Mouse (Mus musculus): ENCODE results near the gene Npffr2. TPM values are rescaled to one million over a fixed set of nuclear protein-coding genes. Genes with fewer than 3 reads are reported as not detected.

Gene Npffr2
- polyA plus RNA-seq (2014; fragmentation: Nextera tagmentation; extraction: Ambion mirVana): 0.10 TPM in 1 of 2 replicates, not detected in the other

- Histone ChIP-seq H3K4me2 (ENCODE audit: low read length) (peak within 1 kb of the TSS; percentile 82), H3K9me3 (replicated peaks; ENCODE audit: control insufficient read depth, low read length) (no peaks in the 10 kb centered on the region), H3K4me3 (ENCODE audit: low read depth, low read length) (peak within 1 kb of the TSS; percentile 38), H3K36me3 (ENCODE audit: control insufficient read depth, insufficient read depth, low read length) (no peaks in the 10 kb centered on the region), H3K27ac (ENCODE audit: low read depth, low read length) (no peak within 1 kb of the TSS), H3K9ac (ENCODE audit: low read length) (peak within 1 kb of the TSS; percentile 60), H3K27me3 (replicated peaks; ENCODE audit: control insufficient read depth, insufficient read depth, low read length) (no peaks in the 10 kb centered on the region), H3K4me1 (ENCODE audit: control insufficient read depth, insufficient read depth, low read length) (peaks cover 3% of the 10 kb centered on the region; the same call in 1 of the 2 replicates)
- peak; percentile 91 for ATAC-seq
- 5% methylated on average over 23 of the region's 23 CpGs for WGBS
- DNase-seq (ENCODE audit: low spot score): peak; percentile 67
Observed at GRCm38 (mm10) chr5:89526878-89527578, at the start of gene Npffr2. Npffr2 (plus strand) TSS chr5:89527429.

- Histone ChIP-seq H3K9me3 (replicated peaks; ENCODE audit: control insufficient read depth, low read length) (no peaks in the 10 kb centered on the region), H3K4me1 (ENCODE audit: control insufficient read depth, insufficient read depth, low read length) (no peaks in the 10 kb centered on the region), H3K4me2 (ENCODE audit: low read length) (no peak overlapping the region), H3K4me3 (ENCODE audit: low read depth, low read length) (no peak overlapping the region), H3K36me3 (ENCODE audit: control insufficient read depth, insufficient read depth, low read length) (no peaks in the 10 kb centered on the region), H3K9ac (ENCODE audit: low read length) (no peak overlapping the region), H3K27me3 (replicated peaks; ENCODE audit: control insufficient read depth, insufficient read depth, low read length) (no peaks in the 10 kb centered on the region), H3K27ac (ENCODE audit: low read depth, low read length) (no peak overlapping the region)
- ATAC-seq: no peak
- 88% methylated on average over 1 of the region's 1 CpGs for WGBS
- DNase-seq (ENCODE audit: low spot score): no peak
Observed at GRCm38 (mm10) chr5:89492560-89492959, 34.7 kb upstream of the Npffr2 start.

- DNase-seq (ENCODE audit: low spot score): no peak
- no peaks in the 10 kb centered on the region for H3K36me3 ChIP-seq (ENCODE audit: control insufficient read depth, insufficient read depth, low read length)
- WGBS: 67% methylated on average over 6 of the region's 6 CpGs
- H3K9me3 ChIP-seq (replicated peaks; ENCODE audit: control insufficient read depth, low read length): no peaks in the 10 kb centered on the region
- H3K9ac ChIP-seq (ENCODE audit: low read length): no peak overlapping the region
- no peaks in the 10 kb centered on the region for H3K27me3 ChIP-seq (replicated peaks; ENCODE audit: control insufficient read depth, insufficient read depth, low read length)
- ATAC-seq: no peak
- H3K4me2 ChIP-seq (ENCODE audit: low read length): no peak overlapping the region
- no peaks in the 10 kb centered on the region for H3K4me1 ChIP-seq (ENCODE audit: control insufficient read depth, insufficient read depth, low read length)
- H3K4me3 ChIP-seq (ENCODE audit: low read depth, low read length): no peak overlapping the region
- H3K27ac ChIP-seq (ENCODE audit: low read depth, low read length): no peak overlapping the region
Observed at GRCm38 (mm10) chr5:89500182-89500581, 27.0 kb upstream of the Npffr2 start.

GRCm38 (mm10) chr5:89518641-89519040 lies 8.6 kb upstream of the Npffr2 start:
- H3K36me3 ChIP-seq (ENCODE audit: control insufficient read depth, insufficient read depth, low read length): no peaks in the 10 kb centered on the region
- no peaks in the 10 kb centered on the region for H3K27me3 ChIP-seq (replicated peaks; ENCODE audit: control insufficient read depth, insufficient read depth, low read length)
- DNase-seq (ENCODE audit: low spot score) (no peak), ATAC-seq (no peak)
- no peak overlapping the region for H3K4me2 ChIP-seq (ENCODE audit: low read length)
- H3K9me3 ChIP-seq (replicated peaks; ENCODE audit: control insufficient read depth, low read length): no peaks in the 10 kb centered on the region
- H3K9ac ChIP-seq (ENCODE audit: low read length): no peak overlapping the region
- no peaks in the 10 kb centered on the region for H3K4me1 ChIP-seq (ENCODE audit: control insufficient read depth, insufficient read depth, low read length)
- H3K4me3 ChIP-seq (ENCODE audit: low read depth, low read length): no peak overlapping the region
- no peak overlapping the region for H3K27ac ChIP-seq (ENCODE audit: low read depth, low read length)
- WGBS: 66% methylated on average over 4 of the region's 4 CpGs

- Histone ChIP-seq H3K36me3 (ENCODE audit: control insufficient read depth, insufficient read depth, low read length) (no peaks in the 10 kb centered on the region), H3K9me3 (replicated peaks; ENCODE audit: control insufficient read depth, low read length) (no peaks in the 10 kb centered on the region), H3K9ac (ENCODE audit: low read length) (peak overlapping the region; percentile 60), H3K27me3 (replicated peaks; ENCODE audit: control insufficient read depth, insufficient read depth, low read length) (no peaks in the 10 kb centered on the region), H3K4me2 (ENCODE audit: low read length) (peak overlapping the region; percentile 82), H3K4me1 (ENCODE audit: control insufficient read depth, insufficient read depth, low read length) (peaks cover 3% of the 10 kb centered on the region; the same call in 1 of the 2 replicates), H3K27ac (ENCODE audit: low read depth, low read length) (no peak overlapping the region), H3K4me3 (ENCODE audit: low read depth, low read length) (peak overlapping the region; percentile 38)
- DNase-seq (ENCODE audit: low spot score): peak; percentile 41
- WGBS: 5% methylated on average over 14 of the region's 14 CpGs
- peak; percentile 76 for ATAC-seq
Observed at GRCm38 (mm10) chr5:89526181-89526778, 949 bp upstream of the Npffr2 start.

- DNase-seq (ENCODE audit: low spot score) (no peak), ATAC-seq (no peak)
- WGBS: 45% methylated on average over 4 of the region's 4 CpGs
Observed at GRCm38 (mm10) chr5:89528951-89529350, 1.7 kb downstream of the Npffr2 start.

GRCm38 (mm10) chr5:89529391-89529790 lies 2.2 kb downstream of the Npffr2 start:
- ATAC-seq (no peak), DNase-seq (ENCODE audit: low spot score) (no peak)
- no peaks in the 10 kb centered on the region for H3K36me3 ChIP-seq (ENCODE audit: control insufficient read depth, insufficient read depth, low read length)
- no peaks in the 10 kb centered on the region for H3K9me3 ChIP-seq (replicated peaks; ENCODE audit: control insufficient read depth, low read length)
- peaks cover 3% of the 10 kb centered on the region; the same call in 1 of the 2 replicates for H3K4me1 ChIP-seq (ENCODE audit: control insufficient read depth, insufficient read depth, low read length)
- H3K4me3 ChIP-seq (ENCODE audit: low read depth, low read length): no peak overlapping the region
- H3K9ac ChIP-seq (ENCODE audit: low read length): no peak overlapping the region
- no peak overlapping the region for H3K4me2 ChIP-seq (ENCODE audit: low read length)
- WGBS: 50% methylated on average over 2 of the region's 2 CpGs
- H3K27me3 ChIP-seq (replicated peaks; ENCODE audit: control insufficient read depth, insufficient read depth, low read length): no peaks in the 10 kb centered on the region
- no peak overlapping the region for H3K27ac ChIP-seq (ENCODE audit: low read depth, low read length)

More at GRCm38 (mm10) chr5:89528951-89529350, 1.7 kb downstream of the Npffr2 start:
- H3K4me2 ChIP-seq (ENCODE audit: low read length): no peak overlapping the region
- no peak overlapping the region for H3K4me3 ChIP-seq (ENCODE audit: low read depth, low read length)
- H3K4me1 ChIP-seq (ENCODE audit: control insufficient read depth, insufficient read depth, low read length): peaks cover 3% of the 10 kb centered on the region; the same call in 1 of the 2 replicates
- H3K9ac ChIP-seq (ENCODE audit: low read length): no peak overlapping the region
- no peaks in the 10 kb centered on the region for H3K36me3 ChIP-seq (ENCODE audit: control insufficient read depth, insufficient read depth, low read length)
- H3K27me3 ChIP-seq (replicated peaks; ENCODE audit: control insufficient read depth, insufficient read depth, low read length): no peaks in the 10 kb centered on the region
- H3K9me3 ChIP-seq (replicated peaks; ENCODE audit: control insufficient read depth, low read length): no peaks in the 10 kb centered on the region
- H3K27ac ChIP-seq (ENCODE audit: low read depth, low read length): no peak overlapping the region

GRCm38 (mm10) chr5:89536018-89536417 lies 8.8 kb downstream of the Npffr2 start:
- Histone ChIP-seq H3K9ac (ENCODE audit: low read length) (no peak overlapping the region), H3K4me2 (ENCODE audit: low read length) (no peak overlapping the region), H3K4me3 (ENCODE audit: low read depth, low read length) (no peak overlapping the region), H3K27me3 (replicated peaks; ENCODE audit: control insufficient read depth, insufficient read depth, low read length) (no peaks in the 10 kb centered on the region), H3K9me3 (replicated peaks; ENCODE audit: control insufficient read depth, low read length) (no peaks in the 10 kb centered on the region), H3K36me3 (ENCODE audit: control insufficient read depth, insufficient read depth, low read length) (no peaks in the 10 kb centered on the region), H3K27ac (ENCODE audit: low read depth, low read length) (no peak overlapping the region), H3K4me1 (ENCODE audit: control insufficient read depth, insufficient read depth, low read length) (no peaks in the 10 kb centered on the region)
- no peak for ATAC-seq
- no peak for DNase-seq (ENCODE audit: low spot score)
- 98% methylated on average over 3 of the region's 3 CpGs for WGBS

GRCm38 (mm10) chr5:89542472-89542871 lies 15.2 kb downstream of the Npffr2 start:
- Histone ChIP-seq H3K9me3 (replicated peaks; ENCODE audit: control insufficient read depth, low read length) (no peaks in the 10 kb centered on the region), H3K9ac (ENCODE audit: low read length) (no peak overlapping the region), H3K36me3 (ENCODE audit: control insufficient read depth, insufficient read depth, low read length) (no peaks in the 10 kb centered on the region), H3K4me1 (ENCODE audit: control insufficient read depth, insufficient read depth, low read length) (no peaks in the 10 kb centered on the region), H3K27ac (ENCODE audit: low read depth, low read length) (no peak overlapping the region), H3K4me3 (ENCODE audit: low read depth, low read length) (no peak overlapping the region), H3K4me2 (ENCODE audit: low read length) (no peak overlapping the region), H3K27me3 (replicated peaks; ENCODE audit: control insufficient read depth, insufficient read depth, low read length) (no peaks in the 10 kb centered on the region)
- ATAC-seq (no peak), DNase-seq (ENCODE audit: low spot score) (no peak)
- 92% methylated on average over 3 of the region's 3 CpGs for WGBS

Measured in forebrain, embryonic 14.5 days (tissue).